Mouse (Mus musculus): ENCODE data around the gene Mxd1.

The Mxd1 gene

DNA sequence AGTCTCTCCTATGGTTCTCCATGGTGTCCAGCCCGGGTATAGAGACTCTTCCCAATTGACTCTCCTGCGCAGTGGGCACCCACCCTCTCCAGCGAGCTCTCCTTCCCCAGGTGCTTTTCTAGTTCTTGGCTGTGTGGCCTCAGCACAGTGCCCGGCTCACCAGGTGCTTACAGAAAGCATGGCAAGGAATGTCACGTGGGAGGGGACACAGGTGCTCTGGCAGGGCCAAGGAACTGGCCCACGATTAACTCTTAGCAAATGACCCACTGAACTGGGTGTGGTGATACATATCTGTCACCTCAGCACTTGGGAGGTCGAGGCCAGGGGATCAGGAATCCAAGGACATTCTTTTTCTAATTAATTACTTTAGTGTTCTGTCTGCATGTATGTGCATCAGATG lies 22.8 kb downstream of the Mxd1 start:
- no peak for DNase-seq (ENCODE audit: low spot score)

DNA sequence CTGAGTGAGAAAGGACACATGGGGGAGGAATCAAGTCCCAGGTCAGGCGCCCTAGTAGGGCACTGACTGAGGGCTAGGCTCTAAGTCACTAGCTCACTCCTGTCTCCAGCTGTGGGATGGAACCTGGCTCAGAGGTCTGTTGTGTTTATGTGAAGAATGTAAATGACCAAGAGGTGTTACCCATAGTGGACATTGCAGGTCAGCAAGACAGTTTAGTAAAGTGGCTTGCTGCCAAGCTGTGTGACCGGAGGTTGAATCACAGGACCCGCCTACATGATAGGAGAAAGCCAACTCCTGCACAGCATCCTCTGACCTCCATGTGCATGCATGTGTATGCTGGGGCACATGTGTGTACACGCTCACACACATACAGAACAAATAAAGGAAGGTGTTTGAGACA lies 23.4 kb downstream of the Mxd1 start:
- no peak for DNase-seq (ENCODE audit: low spot score)

DNA sequence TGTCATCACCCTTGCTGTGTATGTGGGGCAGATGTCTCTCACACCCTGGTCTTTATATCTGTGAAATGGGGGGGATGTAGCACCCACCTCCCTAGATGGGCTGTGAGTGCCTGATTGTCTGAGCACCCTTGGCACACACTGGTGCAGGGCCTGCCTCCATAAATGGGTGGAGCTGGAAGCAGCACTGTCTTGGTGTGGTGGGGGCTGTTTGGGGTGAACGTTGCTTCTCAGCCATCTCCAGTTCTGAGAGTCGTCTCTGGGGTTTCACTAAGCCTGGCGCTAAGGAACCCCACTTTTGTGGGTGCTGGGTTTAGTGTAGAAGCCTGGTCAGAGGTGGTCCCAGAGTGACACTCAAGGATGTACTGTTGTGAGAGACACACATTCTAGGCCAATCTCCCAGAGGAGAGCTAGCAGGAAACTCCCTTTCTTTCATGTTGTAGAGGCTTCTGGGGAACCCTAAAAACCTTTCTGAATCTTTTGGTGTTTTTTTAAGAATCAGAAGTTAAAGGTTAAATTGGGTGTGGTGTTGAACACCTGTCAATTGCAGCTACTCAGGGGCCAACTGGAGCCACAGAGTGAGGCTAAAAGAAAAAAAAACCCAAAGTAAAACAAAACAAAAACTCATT lies 24.1 kb downstream of the Mxd1 start:
- DNase-seq (ENCODE audit: low spot score): no peak

DNA sequence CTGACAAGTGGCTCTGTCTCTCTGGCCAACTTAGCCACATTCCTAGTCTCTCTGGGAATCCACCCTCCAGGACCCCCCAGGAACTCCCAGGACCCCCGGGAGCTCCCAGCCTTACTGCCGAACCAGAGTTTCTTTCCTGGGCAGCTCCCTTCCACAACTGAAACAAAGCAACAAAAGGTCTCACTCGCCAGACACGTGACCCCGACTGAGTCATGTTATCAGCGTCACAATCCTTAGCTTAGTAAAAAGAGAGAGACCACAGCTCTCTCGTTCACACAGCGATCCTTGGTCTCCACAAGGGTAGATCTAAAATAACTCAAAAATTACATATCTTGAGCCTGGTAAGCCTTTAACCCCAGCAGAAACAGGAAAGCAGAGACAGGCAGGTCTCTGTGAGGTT lies 27.2 kb downstream of the Mxd1 start:
- no peak for DNase-seq (ENCODE audit: low spot score)

DNA sequence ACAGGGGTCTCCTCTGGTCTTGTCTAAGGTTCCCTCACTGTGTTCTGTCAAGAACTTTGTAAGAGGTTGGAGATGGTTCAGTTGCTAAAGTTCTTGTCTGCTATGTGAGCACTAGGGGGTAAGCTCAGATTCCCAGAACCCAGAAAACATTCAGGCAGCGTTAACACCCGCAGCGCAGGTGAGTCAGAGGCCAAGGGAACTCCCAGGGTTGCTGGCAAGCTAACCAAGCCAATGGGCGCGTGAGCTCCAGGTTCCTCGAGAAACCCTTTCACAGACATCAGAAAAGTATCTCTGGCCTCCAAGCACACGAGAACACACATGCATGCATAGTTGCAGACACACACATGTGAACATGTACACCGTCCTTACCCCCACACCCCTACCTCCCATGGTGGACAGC lies 28.2 kb downstream of the Mxd1 start:
- no peak for DNase-seq (ENCODE audit: low spot score)

DNA sequence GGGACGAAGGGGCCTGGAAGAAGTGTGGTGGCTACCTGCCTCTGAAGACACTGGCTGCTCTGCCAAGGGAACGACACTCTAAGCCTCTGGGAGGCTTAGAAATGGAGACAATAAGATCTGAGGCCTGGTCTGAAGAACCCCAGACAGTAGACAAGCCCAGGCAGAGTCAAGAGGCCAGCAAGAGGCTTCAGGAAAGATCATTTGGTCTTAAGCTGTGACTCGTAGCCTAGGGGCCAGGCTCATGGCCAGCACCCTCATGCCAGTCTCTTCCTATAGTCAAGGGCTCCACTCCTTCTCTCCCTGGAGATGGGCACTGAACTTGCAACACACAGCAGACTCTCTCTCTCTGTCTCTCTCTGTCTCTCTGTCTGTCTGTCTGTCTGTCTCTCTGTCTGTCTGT lies 28.8 kb downstream of the Mxd1 start:
- no peak for DNase-seq (ENCODE audit: low spot score)

DNA sequence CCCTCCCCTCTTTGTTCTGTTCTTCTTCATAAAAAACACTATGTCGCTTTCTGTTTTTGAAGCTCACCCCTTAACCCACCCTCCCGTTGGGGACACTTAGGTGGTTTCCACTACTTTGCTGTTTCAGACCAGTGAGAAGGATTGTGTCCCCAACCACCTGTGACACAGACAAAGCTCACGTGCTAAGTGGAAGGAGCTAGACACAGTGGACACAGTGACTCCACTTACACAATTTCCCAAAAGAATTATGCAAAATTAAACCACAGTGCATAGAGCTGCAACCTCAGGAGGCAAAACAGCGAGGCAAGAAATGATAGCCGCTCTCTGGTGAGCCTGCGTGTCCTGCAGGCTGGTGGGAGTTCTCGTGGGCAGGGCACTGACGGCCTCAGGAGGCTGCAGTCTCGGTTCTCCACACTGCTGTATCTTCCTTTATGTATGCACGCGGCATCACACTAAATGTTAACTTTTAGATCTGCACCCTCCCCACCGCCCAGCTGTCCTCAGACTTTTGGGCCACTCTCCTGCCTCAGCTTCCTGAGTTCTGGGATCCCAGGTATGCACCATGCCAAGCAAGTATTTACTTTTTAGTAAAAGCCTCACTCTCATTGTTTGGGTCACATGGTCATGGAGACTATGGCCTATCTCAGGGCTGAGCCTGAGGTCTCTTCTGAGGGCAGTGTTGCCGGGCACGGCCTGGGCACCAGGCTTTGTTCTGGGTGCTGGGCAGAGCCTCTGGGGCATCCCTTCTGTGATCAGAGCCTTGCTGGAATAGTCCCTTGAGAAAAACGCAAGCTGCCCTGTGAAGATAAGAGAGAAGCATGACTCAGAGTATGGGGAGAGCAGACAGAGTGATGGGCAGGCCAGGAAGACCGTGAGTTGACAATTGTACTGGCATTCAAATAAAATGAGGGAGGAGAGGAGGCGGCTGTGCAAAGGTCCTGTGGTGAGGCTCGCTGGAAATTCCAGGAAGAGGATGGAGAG lies 29.5 kb downstream of the Mxd1 start:
- no peak for DNase-seq (ENCODE audit: low spot score)

DNA sequence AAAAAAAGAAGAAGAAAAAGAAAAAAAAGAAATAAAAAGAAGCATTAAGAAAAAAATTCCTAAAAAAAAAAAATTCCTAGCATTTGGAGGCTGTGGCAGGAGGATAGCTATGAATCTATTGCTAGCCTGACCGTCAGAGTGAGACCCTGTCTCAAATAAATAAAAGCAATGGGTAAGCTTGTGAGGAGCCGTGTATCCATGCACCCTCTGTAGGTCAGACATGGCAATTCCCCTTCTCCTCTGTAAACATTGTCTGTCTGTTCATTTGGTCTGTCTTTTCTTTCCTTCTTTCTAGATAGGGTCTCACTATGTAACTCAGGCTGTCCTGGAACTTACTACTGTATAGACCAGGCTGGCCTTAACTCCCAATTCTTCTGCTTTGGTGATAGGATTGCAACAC lies 30.5 kb downstream of the Mxd1 start:
- no peak for DNase-seq (ENCODE audit: low spot score)

DNA sequence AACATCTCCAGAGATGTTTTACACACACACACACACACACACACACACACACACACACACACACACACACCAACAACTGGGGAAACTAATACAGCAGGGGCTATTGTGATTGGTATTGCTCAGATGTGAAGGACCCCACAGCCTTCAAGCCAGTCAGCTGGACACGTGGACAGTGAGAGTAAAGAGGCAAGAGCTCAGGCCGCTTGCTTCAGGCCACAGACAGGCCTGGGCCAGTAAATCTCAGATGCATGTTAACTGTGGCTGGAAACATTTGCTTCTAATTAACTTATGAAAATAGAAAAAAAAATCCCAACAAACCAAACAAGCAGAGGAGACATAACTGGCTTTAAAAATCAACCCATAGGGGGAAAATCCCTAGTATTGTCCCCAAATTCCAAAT lies 31.1 kb downstream of the Mxd1 start:
- no peak for DNase-seq (ENCODE audit: low spot score)

DNA sequence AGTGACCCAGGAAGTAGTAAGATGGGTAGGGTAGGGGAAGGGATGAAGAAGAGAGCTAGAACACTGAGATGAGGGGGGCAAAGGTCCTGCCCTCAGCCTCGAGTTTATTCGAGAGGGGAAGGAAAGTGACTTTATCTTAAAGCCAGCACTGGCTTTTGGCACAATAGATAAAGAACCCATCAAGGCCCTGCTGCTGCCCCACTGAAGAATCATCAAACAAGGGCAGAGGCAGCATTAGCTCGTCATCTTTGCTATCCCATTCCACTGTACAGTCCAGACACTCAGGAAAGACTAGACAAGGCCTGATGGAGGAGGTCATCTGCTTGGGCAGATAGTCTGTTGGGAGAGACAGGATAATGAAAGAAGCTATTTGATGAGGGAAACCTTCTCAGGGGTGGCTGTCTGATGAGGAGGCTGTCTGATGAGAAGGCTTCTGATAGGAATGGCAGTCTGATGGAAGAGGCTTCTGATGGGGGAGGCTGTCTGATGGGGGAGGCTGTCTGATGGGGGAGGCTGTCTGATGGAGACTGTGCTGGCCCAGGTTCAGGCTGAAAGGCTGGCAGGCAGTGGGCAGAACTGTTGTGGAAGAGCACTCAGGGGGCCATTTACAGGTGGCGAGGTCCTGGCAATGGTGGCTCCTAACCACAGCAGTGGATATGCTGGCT lies 31.7 kb downstream of the Mxd1 start:
- DNase-seq (ENCODE audit: low spot score): no peak

DNA sequence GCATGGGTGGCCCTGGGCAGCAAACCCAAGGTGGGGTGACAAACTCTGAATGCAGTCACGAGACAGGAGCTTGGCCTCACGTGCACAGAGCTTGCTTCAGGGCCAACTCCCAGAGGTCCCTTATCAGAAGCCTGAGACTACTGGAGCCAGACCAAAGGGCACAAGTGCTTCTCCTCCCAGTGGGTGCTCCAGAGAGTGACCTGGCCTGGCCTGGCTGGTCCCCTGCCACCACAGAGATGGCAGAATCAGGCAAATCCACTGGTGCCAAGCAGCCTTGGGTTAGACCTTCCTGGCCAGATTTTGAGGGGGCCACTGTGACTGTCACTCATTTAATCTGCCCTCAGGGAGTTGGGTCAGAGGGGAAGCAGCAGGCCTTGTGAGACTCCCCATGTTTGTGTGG lies 32.5 kb downstream of the Mxd1 start:
- DNase-seq (ENCODE audit: low spot score): no peak

DNA sequence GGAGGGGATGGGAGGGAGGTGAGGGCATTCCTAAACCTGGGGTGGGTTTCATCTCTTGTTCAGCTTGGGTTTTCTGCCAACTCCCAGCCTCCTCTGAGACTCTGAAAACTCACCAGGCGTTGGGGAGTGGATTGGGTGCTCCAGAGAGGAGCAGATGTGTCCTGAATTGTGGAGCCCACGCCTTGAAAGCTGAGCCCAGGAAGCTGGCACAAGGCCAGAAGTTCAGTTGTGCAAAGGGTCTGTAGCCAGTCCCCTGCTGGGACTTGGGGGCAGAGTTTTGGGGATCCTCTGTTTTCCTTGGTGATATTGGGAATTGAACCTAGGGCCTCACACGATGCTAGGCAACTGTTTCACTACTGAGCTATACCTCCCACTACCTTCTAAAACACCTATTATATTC lies 38.8 kb downstream of the Mxd1 start:
- no peak for DNase-seq (ENCODE audit: low spot score)

DNA sequence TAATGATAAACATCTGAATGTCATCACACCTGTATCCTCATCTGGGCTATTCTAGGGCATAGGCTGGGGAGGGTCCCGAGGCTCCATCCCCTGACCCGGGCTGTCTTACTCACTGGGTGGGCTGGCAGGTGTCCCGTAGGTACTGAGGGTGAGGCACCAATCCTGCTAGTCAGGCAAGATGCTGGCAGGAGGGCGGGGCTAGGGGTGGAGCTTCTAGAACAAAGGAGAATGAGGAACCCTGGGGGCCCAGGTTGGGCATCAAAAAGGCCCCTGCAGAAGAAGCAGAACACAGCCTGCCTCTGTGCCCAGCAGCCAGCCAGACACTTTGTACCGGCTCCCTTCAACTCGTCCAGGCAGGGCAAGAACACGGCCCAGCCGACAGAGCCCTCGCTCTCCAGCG lies 41.0 kb downstream of the Mxd1 start, which contains the start of gene Asprv1:
Gene Asprv1, plus strand, starts transcription at position 219 of the 400 bp plus-strand sequence.
- DNase-seq (ENCODE audit: low spot score): no peak

DNA sequence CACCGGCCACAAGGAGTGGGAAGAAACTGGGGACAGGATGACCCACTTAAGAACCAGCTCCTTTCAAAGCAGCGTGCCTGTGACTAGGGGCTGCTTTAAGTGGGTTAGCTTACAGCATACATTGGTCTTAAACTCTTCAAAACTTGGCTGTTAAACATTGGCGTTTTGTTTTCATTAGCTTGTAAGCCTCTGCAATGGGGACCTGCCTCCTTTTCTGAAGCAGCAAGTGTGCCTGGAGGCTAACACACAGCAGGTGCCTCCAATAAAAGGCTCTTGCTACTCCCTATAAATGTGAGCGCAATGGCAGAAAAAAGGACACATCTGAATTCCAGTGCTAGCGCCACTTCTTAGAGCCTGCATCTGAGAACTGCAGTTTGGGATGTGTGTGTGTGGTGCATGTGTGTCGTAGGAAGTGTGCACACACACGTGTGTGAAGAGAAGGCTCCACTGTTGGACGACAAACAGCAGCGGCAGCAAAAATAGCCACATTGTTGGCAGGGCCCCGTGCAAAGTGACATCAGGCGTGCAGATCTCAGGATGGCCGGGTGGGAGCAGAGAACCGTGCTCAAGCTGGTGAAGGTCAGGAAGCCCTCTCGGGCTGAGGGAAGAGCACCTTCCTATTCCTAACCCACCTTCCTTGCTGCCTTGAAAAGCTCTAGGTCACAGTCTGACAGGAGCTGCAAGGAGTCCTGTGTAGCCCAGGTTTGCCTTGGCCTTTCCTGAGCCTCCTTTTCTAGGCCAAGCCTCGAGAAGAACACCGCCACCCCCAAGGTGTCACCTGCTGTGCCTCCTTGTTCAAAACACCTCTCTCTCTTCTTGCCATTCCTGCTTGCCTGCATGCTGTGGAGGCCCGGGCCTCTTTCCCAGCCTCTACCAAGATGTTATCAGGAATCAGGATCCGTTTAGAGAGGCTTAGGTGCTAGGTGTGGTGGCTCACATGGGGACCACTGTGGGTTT lies 44.6 kb downstream of the Mxd1 start:
- DNase-seq (ENCODE audit: low spot score): no peak

DNA sequence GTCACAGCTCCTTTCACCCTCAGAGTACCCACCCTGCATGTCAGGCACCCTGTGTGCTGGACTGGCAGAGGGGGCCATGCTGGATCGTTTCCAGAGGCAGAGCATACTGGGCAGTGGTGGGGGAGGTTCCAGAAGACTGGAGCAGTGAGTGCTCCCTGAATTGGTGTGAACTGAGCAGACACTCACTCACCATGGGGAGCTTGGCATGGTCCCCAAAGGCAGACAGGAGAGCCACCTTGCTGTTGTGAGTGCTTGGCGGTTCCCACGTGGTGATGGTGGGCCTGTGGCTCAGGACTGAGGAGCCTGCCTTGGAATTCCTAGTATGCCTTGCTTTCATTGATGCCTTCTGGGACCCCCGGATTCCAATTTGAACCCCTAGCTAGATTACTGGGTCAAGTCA lies 45.8 kb downstream of the Mxd1 start:
- DNase-seq (ENCODE audit: low spot score): no peak

DNA sequence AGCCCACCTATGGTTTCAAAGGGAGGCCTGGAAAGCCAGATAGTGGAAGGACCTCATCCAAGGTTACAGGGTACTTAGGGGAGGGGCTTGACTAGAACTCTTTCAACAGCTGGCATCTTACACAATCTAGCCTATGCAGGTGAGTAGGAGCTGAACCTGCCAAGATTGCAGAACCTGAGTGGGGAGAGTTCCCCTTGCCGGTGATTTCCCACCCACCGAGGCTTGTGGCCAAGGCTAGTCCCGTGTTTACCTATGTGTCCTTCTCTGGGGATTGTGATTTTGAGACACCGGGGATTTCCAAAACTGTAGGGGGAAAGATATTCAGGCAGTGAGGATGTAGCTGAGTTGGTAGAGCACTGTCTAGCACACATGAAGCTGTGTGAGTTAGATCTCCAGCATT lies 53.7 kb downstream of the Mxd1 start:
- DNase-seq (ENCODE audit: low spot score): no peak

DNA sequence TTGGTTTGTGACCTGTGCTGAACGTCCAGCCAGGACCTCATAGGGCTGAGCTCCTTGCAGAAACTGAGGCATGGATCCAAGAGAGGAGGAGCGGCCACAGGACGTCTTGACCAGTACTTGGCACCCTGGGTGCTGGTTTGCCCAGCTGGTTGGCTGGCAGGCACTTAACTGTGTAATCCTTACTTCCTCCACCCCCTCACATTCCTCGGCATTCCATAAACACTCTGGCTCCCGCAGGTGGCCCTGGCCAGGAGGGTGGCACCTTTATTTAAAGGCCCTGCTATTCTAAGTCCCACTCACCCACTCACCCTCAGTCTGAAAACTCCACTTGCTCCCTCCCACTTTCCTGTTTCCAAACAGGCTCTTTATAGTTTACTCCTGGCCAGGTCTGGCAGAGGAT lies 58.2 kb downstream of the Mxd1 start:
- DNase-seq (ENCODE audit: low spot score): no peak

DNA sequence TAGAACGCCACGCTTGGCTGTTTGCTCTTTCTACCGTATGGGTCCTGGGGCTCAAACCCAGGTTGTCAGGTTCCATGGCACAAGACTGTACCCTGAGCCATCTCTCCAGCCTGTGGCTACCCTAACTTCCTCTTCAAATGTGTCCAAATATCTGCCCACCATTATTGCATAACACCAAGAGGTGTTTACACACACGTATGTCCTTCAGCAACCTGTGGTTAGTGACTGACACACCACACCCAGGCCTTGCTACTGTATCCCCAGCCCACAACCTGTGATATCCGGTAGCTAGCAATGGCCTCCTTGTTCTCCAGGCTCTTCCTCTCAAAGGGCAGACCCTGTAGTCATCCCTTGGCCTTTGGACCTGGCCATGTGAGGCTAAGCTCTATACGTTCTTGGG lies 59.7 kb downstream of the Mxd1 start:
- no peak for DNase-seq (ENCODE audit: low spot score)

DNA sequence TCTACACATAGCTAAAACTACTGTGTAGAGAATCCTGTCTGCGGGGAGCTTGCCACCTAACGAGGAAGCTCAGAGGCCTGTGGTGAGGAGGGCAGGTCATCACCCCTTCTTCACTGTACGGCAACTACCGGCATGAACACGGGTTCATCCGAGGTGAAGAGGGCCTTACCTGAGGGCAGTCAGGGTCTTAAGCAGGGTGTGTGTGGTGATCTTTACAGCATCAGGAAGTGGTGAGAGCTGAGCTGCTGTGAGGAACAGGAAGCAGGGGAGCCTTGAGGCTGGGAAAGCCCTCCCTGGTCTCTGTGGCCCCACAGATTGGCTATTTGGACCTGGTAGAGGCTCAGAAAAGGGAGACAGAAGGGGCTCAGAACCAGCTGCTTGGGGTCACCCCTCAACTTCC lies 61.5 kb downstream of the Mxd1 start:
- no peak for DNase-seq (ENCODE audit: low spot score)

DNA sequence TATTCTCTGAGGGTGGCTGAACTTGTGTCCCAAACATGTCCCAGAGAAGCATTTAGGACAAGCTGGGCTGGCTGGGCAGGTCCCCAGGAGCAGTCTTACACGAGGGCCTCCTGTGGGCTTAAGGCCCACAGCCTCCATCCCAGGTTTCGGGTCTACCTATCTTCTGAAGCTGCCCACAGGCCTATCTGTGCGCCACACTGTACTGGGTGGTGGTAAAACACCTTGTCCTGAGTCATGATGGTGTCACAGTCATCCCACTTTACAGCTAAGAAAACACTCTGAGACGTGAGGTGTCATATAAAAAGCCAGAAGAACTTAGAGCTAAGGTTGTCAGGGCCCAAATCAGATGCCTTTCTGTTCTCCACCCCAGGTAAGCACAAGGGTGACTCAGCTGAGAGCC lies 62.7 kb downstream of the Mxd1 start:
- DNase-seq (ENCODE audit: low spot score): no peak

DNA sequence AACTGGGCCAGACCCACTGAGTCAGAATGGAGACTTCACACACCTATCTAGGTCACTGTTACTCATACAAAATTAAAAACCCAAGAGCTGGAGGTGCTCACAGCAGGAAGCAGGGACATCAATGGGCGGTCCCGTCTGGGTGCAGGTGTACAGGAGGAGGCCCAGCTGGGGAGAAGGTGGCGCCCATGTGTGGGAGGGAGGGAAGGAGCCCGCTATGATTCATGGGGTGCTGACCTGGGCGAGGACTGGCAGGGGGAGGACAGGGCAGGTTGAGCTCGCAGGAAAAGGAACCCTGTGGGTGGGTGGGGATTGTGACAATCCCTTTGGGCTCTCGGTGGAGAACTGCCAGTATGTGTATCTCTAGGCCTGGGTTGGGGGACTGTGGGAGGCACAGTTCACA lies 63.7 kb downstream of the Mxd1 start:
- no peak for DNase-seq (ENCODE audit: low spot score)

DNA sequence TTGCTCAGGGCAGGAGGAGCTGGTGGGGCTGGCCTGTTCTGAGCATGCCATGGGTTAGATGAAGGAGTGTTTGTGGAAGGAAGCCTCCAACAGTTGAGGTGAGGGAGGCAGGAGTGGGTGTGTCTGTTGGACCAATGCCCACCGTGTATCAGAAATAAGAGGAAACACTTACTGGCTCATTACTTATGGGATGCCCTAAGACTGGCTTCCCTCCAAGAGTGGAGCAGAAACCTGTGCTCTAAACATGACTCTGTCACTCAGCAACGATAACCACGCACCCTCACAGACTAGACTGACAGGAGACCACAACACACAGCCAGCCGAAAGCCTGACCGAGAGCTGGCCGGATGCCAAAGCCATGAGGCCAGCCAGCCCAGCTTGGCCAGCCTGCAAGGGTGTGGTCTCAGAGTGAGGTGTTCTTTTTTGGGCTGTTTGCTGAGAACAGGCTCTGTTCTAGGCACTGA lies 69.0 kb downstream of the Mxd1 start:
- no peak for DNase-seq (ENCODE audit: low spot score)
